Mouse (Mus musculus) leukemia stem cell, adult 10-12 weeks (primary cell): ENCODE results near the gene Ttc17. TPM values are rescaled to one million over a fixed set of nuclear protein-coding genes. Genes with fewer than 3 reads are reported as not detected.

Experiments
- polyA plus RNA-seq: library from polyadenylated mRNA; stranded (reverse); fragments of >175 nt; gene quantifications from 2 replicates; pipeline ENCODE4 v1.2.3, GENCODE M21; 2012; ENCODE audit warnings: low replicate concordance

Ttc17 gene
- polyA plus RNA-seq = 0.93 and 2.7 TPM in 2 replicates

GRCm38 (mm10) chr2:94406083-94406957 lies at the start of gene Ttc17:
Gene Ttc17 (minus strand): TSS chr2:94406689.

Other genes with a start within 250 kb of the Ttc17 start
- 19.9 and 38.5 TPM in 2 replicates for gene Hsd17b12, start 248.7 kb downstream of the Ttc17 start, polyA plus RNA-seq
- 40.9 and 42.6 TPM in 2 replicates for gene Api5, start 31.4 kb upstream of the Ttc17 start, polyA plus RNA-seq